Mouse (Mus musculus) heart, embryonic 10.5 days (tissue): ENCODE results near the gene Zmym2. TPM values are rescaled to one million over a fixed set of nuclear protein-coding genes. Genes with fewer than 3 reads are reported as not detected.
"Not testable (repeated sequence)": the region's sequence is repeated elsewhere in the genome, so short reads cannot be mapped to it uniquely, and the experiment has no call there.

ENCODE experiments used
- DNase-seq: peaks from one replicate; pipeline ENCODE4 v3.0.0-alpha.2; 2017; ENCODE audit warnings: low spot score
- H3K27ac ChIP-seq: fragments of 300-500 bp; sonication (generic); 2 replicates; pipeline ENCODE4 v1.5.1; 2016; ENCODE audit warnings: mild to moderate bottlenecking
- H3K27me3 ChIP-seq: fragments of 300-500 bp; sonication (generic); 2 replicates; pipeline ENCODE4 v1.6.1; 2016; ENCODE audit warnings: mild to moderate bottlenecking; ENCODE audit not compliant: poor library complexity, insufficient read depth, severe bottlenecking
- H3K36me3 ChIP-seq: fragments of 300-500 bp; sonication (generic); 2 replicates; pipeline ENCODE4 v1.6.1; 2016; ENCODE audit warnings: mild to moderate bottlenecking, moderate library complexity
- H3K4me1 ChIP-seq: fragments of 300-500 bp; sonication (generic); 2 replicates; pipeline ENCODE4 v1.6.1; 2016; ENCODE audit warnings: mild to moderate bottlenecking
- H3K4me3 ChIP-seq: fragments of 300-500 bp; sonication (generic); 2 replicates; pipeline ENCODE4 v1.5.1; 2016; ENCODE audit warnings: mild to moderate bottlenecking, moderate library complexity
- H3K9me3 ChIP-seq: fragments of 300-500 bp; sonication (generic); 2 replicates; pipeline ENCODE4 v1.6.1; 2016; ENCODE audit warnings: mild to moderate bottlenecking, moderate library complexity
- WGBS: fragments of 180-500 bp; shearing (Covaris S2); methylation state at CpG from one replicate; pipeline ENCODE4 v1.1.7; 2016; 5-methylcytosine and 5-hydroxymethylcytosine counted together
- polyA plus RNA-seq: library from polyadenylated mRNA; unstranded; fragments of >200 nt; fragmentation: Nextera tagmentation; extraction: Ambion mirVana; gene quantifications from 2 replicates; pipeline ENCODE4 v1.2.1, GENCODE M21; 2016

Zmym2 gene
- 36.6 and 44.4 TPM in 2 replicates for polyA plus RNA-seq

GRCm38 (mm10) chr14:56886594-56887513 is at the start of gene Zmym2:
Zmym2 (plus strand) TSS chr14:56886653.
- 1% methylated on average over 30 of the region's 87 CpGs for WGBS
- not testable (repeated sequence) for H3K27me3 ChIP-seq, H3K9me3 ChIP-seq
- Histone ChIP-seq H3K36me3 (peaks cover 25% of the 10 kb centered on the region), H3K27ac (peak within 1 kb of the TSS; percentile 98), H3K4me1 (peaks cover 14% of the 10 kb centered on the region), H3K4me3 (peak within 1 kb of the TSS; percentile 83)
- peak; percentile 90 for DNase-seq

GRCm38 (mm10) chr14:56844033-56844432 is 42.4 kb upstream of the Zmym2 start:
- Histone ChIP-seq H3K27ac (no peak overlapping the region), H3K9me3 (no peaks in the 10 kb centered on the region), H3K27me3 (no peaks in the 10 kb centered on the region), H3K4me1 (no peaks in the 10 kb centered on the region), H3K4me3 (no peak overlapping the region), H3K36me3 (no peaks in the 10 kb centered on the region)
- no peak for DNase-seq
- WGBS = 65% methylated on average over 4 of the region's 4 CpGs

- no peak for DNase-seq
- Histone ChIP-seq H3K4me3 (no peak overlapping the region), H3K9me3 (no peaks in the 10 kb centered on the region), H3K27ac (no peak overlapping the region), H3K4me1 (no peaks in the 10 kb centered on the region), H3K36me3 (no peaks in the 10 kb centered on the region), H3K27me3 (no peaks in the 10 kb centered on the region)
- 33% methylated on average over 1 of the region's 2 CpGs for WGBS
Measured at GRCm38 (mm10) chr14:56844507-56844906, 41.9 kb upstream of the Zmym2 start.

- no peaks in the 10 kb centered on the region for H3K36me3 ChIP-seq
- no peaks in the 10 kb centered on the region for H3K9me3 ChIP-seq
- no peak for DNase-seq
- no peaks in the 10 kb centered on the region for H3K27me3 ChIP-seq
- WGBS = 57% methylated on average over 2 of the region's 2 CpGs
- no peaks in the 10 kb centered on the region for H3K4me1 ChIP-seq
- no peak overlapping the region for H3K27ac ChIP-seq
- H3K4me3 ChIP-seq = no peak overlapping the region
Measured at GRCm38 (mm10) chr14:56848322-56848721, 38.1 kb upstream of the Zmym2 start.

GRCm38 (mm10) chr14:56849681-56850080 is 36.8 kb upstream of the Zmym2 start:
- H3K4me1 ChIP-seq = no peaks in the 10 kb centered on the region
- no peaks in the 10 kb centered on the region for H3K27me3 ChIP-seq
- 71% methylated on average over 2 of the region's 2 CpGs for WGBS
- H3K27ac ChIP-seq = no peak overlapping the region
- H3K4me3 ChIP-seq = no peak overlapping the region
- H3K9me3 ChIP-seq = peaks cover 12% of the 10 kb centered on the region
- DNase-seq = no peak
- H3K36me3 ChIP-seq = no peaks in the 10 kb centered on the region

- H3K27ac ChIP-seq = no peak overlapping the region
- WGBS = 64% methylated on average over 8 of the region's 8 CpGs
- H3K4me1 ChIP-seq = 0 out of 2 replicates have a peak, but pooled peaks cover 3% of the 10 kb centered on the region
- H3K9me3 ChIP-seq = no peaks in the 10 kb centered on the region
- no peak overlapping the region for H3K4me3 ChIP-seq
- H3K36me3 ChIP-seq = no peaks in the 10 kb centered on the region
- peaks cover 30% of the 10 kb centered on the region for H3K27me3 ChIP-seq
- no peak for DNase-seq
Measured at GRCm38 (mm10) chr14:56864041-56864440, 22.4 kb upstream of the Zmym2 start.

GRCm38 (mm10) chr14:56864641-56865040 is 21.8 kb upstream of the Zmym2 start:
- H3K4me1 ChIP-seq = 0 out of 2 replicates have a peak, but pooled peaks cover 3% of the 10 kb centered on the region
- WGBS = 7% methylated on average over 13 of the region's 13 CpGs
- H3K4me3 ChIP-seq = peak overlapping the region; percentile 61
- DNase-seq = no peak
- 0 out of 2 replicates have a peak overlapping the region, but pooled peaks have one; percentile 52 for H3K27ac ChIP-seq
- H3K36me3 ChIP-seq = no peaks in the 10 kb centered on the region
- peaks cover 30% of the 10 kb centered on the region for H3K27me3 ChIP-seq
- no peaks in the 10 kb centered on the region for H3K9me3 ChIP-seq

- Histone ChIP-seq H3K27ac (0 out of 2 replicates have a peak overlapping the region, but pooled peaks have one; percentile 52), H3K27me3 (peaks cover 30% of the 10 kb centered on the region), H3K4me3 (peak overlapping the region; percentile 61)
- H3K4me1 ChIP-seq, H3K36me3 ChIP-seq, DNase-seq, H3K9me3 ChIP-seq: not testable (repeated sequence)
- 3% methylated on average over 30 of the region's 30 CpGs for WGBS
Measured at GRCm38 (mm10) chr14:56865112-56865511, 21.3 kb upstream of the Zmym2 start.

- no peaks in the 10 kb centered on the region for H3K36me3 ChIP-seq
- H3K27ac ChIP-seq = no peak overlapping the region
- 69% methylated on average over 5 of the region's 5 CpGs for WGBS
- no peaks in the 10 kb centered on the region for H3K4me1 ChIP-seq
- H3K27me3 ChIP-seq = no peaks in the 10 kb centered on the region
- DNase-seq = no peak
- H3K4me3 ChIP-seq = no peak overlapping the region
- H3K9me3 ChIP-seq = peaks cover 4% of the 10 kb centered on the region; the same call in 1 of the 2 replicates
Measured at GRCm38 (mm10) chr14:56873525-56873924, 12.9 kb upstream of the Zmym2 start.

GRCm38 (mm10) chr14:56875586-56876159 is 10.8 kb upstream of the Zmym2 start:
- H3K36me3 ChIP-seq = no peaks in the 10 kb centered on the region
- H3K27me3 ChIP-seq = no peaks in the 10 kb centered on the region
- no peak for DNase-seq
- no peak overlapping the region for H3K4me3 ChIP-seq
- peaks cover 4% of the 10 kb centered on the region; the same call in 1 of the 2 replicates for H3K9me3 ChIP-seq
- H3K4me1 ChIP-seq = no peaks in the 10 kb centered on the region
- no peak overlapping the region for H3K27ac ChIP-seq

GRCm38 (mm10) chr14:56881271-56881670 is 5.2 kb upstream of the Zmym2 start:
- H3K9me3 ChIP-seq = no peaks in the 10 kb centered on the region
- H3K4me3 ChIP-seq = no peak overlapping the region
- no peaks in the 10 kb centered on the region for H3K36me3 ChIP-seq
- no peak for DNase-seq
- H3K27me3 ChIP-seq = no peaks in the 10 kb centered on the region
- WGBS = 32% methylated on average over 3 of the region's 3 CpGs
- no peak overlapping the region for H3K27ac ChIP-seq
- H3K4me1 ChIP-seq = peaks cover 3% of the 10 kb centered on the region

GRCm38 (mm10) chr14:56883431-56883830 is 3.0 kb upstream of the Zmym2 start:
- 95% methylated on average over 1 of the region's 1 CpGs for WGBS
- Histone ChIP-seq H3K27me3 (no peaks in the 10 kb centered on the region), H3K9me3 (no peaks in the 10 kb centered on the region), H3K27ac (no peak overlapping the region), H3K4me3 (no peak overlapping the region), H3K4me1 (peaks cover 11% of the 10 kb centered on the region), H3K36me3 (no peaks in the 10 kb centered on the region)
- no peak for DNase-seq

- Histone ChIP-seq H3K27me3 (no peaks in the 10 kb centered on the region), H3K27ac (peak overlapping the region; percentile 88), H3K36me3 (peaks cover 16% of the 10 kb centered on the region), H3K9me3 (no peaks in the 10 kb centered on the region), H3K4me3 (peak overlapping the region; percentile 66), H3K4me1 (peaks cover 14% of the 10 kb centered on the region)
- DNase-seq = peak; percentile 94
- under 1% methylated on average over 36 of the region's 36 CpGs for WGBS
Measured at GRCm38 (mm10) chr14:56885308-56885771, 1.1 kb upstream of the Zmym2 start.
